Mouse (Mus musculus) erythroid progenitor cell, adult 5-6 weeks (primary cell): ENCODE measurements around the gene Lrp1. TPM values are rescaled to one million over a fixed set of nuclear protein-coding genes. Genes with fewer than 3 reads are reported as not detected.
"Not testable (repeated sequence)": the region's sequence is repeated elsewhere in the genome, so short reads cannot be mapped to it uniquely, and the experiment has no call there.

Experiments
- ATAC-seq: replicated peaks from 2 replicates; pipeline ENCODE4 v1.8.0; 2016; ENCODE audit warnings: moderate number of reproducible peaks, mild to moderate bottlenecking, moderate TSS enrichment, inconsistent platforms; ENCODE audit not compliant: poor library complexity, low FRiP score, severe bottlenecking
- total RNA-seq, 2 experiments: library from RNA; stranded (forward) in 1 of 2; stranded (reverse) in 1 of 2; fragments of 150-400 nt in 1 of 2; fragments of 186-747, 209-891 nt in 1 of 2; gene quantifications; 2 replicates each; pipeline versions ENCODE4 v1.2.3 to v1.2.4; 2015 to 2017; ENCODE audit warnings: low replicate concordance in 2 of 2

The Lrp1 gene
- total RNA-seq (2015; ENCODE audit: low replicate concordance) (19.7 and 21.6 TPM in 2 replicates), total RNA-seq (2017; ENCODE audit: low replicate concordance) (11.5 and 13.1 TPM in 2 replicates)

DNA sequence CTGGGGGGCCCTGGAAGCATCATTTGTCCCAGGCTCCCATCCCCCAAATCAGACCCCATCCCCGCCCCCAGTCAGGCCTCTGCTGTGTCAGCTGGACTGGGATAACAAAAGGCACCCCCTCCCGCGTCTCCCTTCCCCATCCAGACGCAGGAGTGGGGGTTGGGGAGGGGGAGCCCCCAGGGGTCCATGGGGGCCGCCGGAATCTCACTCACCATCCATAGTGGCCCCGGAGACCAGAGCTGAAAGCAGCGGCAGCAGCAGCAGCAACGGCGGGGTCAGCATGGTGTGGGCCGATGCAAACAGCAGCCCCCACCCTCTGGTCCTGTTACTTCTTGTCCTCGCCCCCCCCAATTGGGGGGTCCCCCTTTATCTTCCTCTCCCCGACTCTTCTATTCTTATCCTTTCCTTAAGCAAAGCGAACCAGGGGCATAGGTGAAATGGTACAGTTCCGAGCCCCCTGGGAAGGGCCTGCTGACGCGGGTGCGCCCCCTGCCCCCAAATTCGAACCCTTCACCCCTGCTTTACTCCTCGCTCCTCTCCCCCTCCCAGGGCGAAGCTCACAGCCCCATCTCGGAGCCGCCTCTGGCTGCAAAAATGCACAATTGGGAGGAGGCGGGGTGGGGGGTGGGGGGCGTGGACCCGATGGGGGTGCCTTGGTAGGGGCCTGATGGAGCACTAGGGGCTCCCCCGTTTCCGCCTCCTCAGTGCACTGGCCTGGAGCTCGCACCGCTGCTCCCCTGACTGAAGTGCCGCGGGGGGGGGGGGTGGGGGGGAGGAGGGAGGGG is at the start of gene Lrp1:
Lrp1 (minus strand) TSS at position 743 of the 785 bp plus-strand sequence.
- no peak for ATAC-seq

- no peak for ATAC-seq
These were observed 49.2 kb upstream of the Lrp1 start for GRCm38 (mm10) chr10:127670185-127670584.

- ATAC-seq: no peak
These were observed 48.2 kb upstream of the Lrp1 start for GRCm38 (mm10) chr10:127669170-127669569.

GRCm38 (mm10) chr10:127668093-127669050 is 47.4 kb upstream of the Lrp1 start, which contains the start of gene Nab2:
Gene Nab2 (minus strand): TSS chr10:127668568.
- ATAC-seq: no peak

- no peak for ATAC-seq
These were observed 46.5 kb upstream of the Lrp1 start for GRCm38 (mm10) chr10:127667269-127668092.

GRCm38 (mm10) chr10:127666501-127667268 is 45.7 kb upstream of the Lrp1 start, which contains the start of gene Nemp1:
Gene Nemp1 (plus strand): TSS chr10:127666901.
- no peak for ATAC-seq

GRCm38 (mm10) chr10:127665366-127666181 is 44.6 kb upstream of the Lrp1 start:
- ATAC-seq: no peak

DNA sequence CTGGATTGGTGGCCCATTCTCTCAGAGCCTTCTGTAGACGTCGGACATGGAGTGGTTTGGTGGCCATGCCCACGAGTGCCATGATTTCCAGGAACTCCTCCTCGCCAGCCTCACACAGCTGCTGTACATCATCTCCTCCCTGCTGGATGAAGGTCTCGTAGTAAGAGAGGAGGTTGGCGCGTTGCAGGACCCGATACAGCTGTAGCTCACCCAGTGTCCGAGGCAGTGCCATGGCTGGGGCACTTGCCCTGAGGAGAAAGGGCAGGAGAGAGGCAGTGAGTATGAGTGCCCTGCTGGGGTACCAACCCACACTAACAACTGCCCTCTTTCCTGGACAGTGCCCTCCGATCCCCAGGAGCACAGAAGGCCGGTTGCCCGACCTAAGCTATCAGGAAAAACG is 43.9 kb upstream of the Lrp1 start:
- ATAC-seq: no peak

- no peak for ATAC-seq
These were observed 43.2 kb upstream of the Lrp1 start for GRCm38 (mm10) chr10:127664166-127664565.

DNA sequence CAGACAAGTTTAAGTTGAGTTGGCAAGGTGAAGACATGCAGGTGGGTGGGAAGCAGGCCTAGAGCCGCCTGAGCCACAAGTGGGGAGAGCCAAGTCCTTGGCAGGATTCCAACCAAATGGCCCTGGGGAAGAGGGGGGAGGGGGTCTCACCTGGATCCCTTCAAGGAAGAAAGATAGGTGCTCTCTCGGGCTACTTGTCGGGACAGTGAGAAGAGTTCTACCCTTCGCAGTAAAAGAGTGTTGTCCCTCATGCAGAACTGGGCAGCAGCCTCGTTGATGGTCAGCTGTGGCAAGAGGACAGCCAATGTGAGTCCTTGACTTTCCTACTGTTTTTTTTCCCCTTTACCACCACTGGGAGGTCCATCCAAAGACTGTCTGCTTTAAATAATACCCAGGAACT is 42.6 kb upstream of the Lrp1 start:
- ATAC-seq: no peak

- ATAC-seq: 0 out of 2 replicates have a peak, but pooled peaks have one; percentile 33
These were observed 41.8 kb upstream of the Lrp1 start for GRCm38 (mm10) chr10:127662666-127663253.

DNA sequence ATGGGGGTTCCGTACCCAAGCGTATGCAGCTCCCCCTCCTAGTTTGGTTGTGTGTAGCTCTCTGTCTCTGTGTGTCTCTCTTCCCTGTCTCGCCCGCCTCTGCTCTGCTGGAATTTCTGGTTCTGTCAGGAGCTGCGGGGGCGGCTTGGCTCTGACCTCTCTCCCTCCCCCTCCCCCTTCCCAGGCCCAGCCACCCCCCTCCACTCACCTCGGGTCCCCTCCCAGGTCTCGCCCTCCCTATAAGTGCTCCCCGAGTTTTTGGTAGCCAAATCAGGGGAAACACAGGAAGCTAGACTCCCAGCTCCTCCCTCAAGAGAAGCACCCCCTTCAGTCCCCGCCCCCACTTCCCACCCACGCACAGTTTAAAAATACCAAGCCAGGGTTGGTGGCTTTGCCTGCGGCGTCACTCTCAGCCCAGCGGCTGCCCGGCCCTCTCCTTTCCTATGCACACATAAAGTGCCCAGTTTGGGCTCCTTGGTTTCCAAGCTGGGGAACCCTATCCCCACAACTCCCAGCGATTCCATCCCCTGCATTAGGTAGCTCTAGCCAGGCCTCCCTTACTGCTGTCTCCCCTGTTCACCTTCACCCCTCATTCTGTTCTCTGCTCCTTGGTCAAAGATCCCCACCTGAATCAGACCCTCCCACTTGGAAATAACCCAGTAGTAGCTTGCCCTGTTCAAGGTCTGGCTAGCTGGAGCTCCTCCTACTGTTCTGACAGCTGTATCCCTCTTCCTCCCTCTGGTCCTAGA is 41.1 kb upstream of the Lrp1 start:
- no peak for ATAC-seq

GRCm38 (mm10) chr10:127661291-127661914 is 40.5 kb upstream of the Lrp1 start:
- no peak for ATAC-seq

DNA sequence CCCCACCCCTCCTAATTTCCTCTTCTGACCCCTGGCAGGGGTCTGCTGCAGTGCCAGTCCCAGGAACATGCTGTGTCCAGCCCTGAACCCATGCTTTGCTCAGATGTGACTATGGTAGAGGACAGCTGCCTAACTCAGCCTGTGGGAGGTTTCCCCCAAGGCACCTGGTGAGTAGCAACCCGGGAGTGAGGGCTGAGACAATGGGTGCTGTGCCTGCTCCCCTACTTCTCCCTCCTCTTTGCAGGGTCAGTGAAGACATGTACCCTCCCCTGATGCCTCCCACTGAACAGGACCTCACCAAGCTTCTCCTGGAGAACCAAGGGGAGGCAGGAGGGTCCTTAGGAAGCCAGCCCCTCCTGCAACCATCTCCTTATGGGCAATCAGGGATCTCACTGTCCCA is 38.6 kb upstream of the Lrp1 start:
- no peak for ATAC-seq

GRCm38 (mm10) chr10:127658076-127658475 is 37.1 kb upstream of the Lrp1 start:
- no peak for ATAC-seq

GRCm38 (mm10) chr10:127657617-127658016 is 36.7 kb upstream of the Lrp1 start:
- not testable (repeated sequence) for ATAC-seq
